12 mouse cellular contexts compared by ENCODE assay signal in the genomic region with DNA sequence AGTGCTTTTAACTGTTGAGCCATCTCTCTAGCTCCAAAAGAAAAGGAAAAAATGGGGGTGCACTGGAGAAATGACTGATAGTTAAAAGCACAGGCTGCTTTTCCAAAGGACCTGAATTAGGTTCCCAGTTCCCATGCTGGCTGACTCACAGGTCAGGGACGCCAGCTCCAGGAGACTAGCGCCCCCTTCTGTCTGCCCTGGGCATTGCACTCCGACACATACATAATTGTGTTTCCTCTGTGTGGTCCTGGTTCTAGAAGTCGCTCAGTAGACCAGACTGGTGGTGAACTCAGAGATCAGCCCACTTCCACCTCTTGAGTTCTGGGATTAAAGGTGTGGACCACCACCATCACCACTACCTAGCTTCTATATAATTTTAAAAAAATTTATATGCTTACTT. TPM values are rescaled to one million over a fixed set of nuclear protein-coding genes. Genes with fewer than 3 reads are reported as not detected.
DNase-seq lines count a peak whose midpoint lies in the region; ATAC-seq and TF ChIP-seq lines count a peak whose summit lies in the region.
"Had no signal": no experiment of that assay in that cellular context is flagged by ENCODE, and none has a peak within 500 bp of the region (broad histone marks: within the 10 kb centered on the region; RNA-seq: fewer than 3 reads in every experiment).

No protein-coding gene starts in this region.

- no peaks in the 10 kb centered on the region for H3K79me2 ChIP-seq in C2C12 (ENCODE audit: control insufficient read depth, insufficient read depth)

- no peaks in the 10 kb centered on the region for H3K36me3 ChIP-seq in C2C12 (ENCODE audit: control insufficient read depth, insufficient read depth)
- H3K36me3 ChIP-seq: forebrain, embryonic 10.5 days; heart, embryonic 13.5 days; limb, embryonic 15.5 days had no signal

- no peaks in the 10 kb centered on the region for H3K79me3 ChIP-seq in C2C12 (ENCODE audit: low read depth)

- DNase-seq in cerebellum, adult 9-10 months = peak; percentile 54
- no peak for DNase-seq in cerebellum, adult 11 months
- DNase-seq in left cerebral cortex, adult 2 months (ENCODE audit: extremely low spot score in 1 of 2, low spot score in 2 of 2) = no peak
- DNase-seq in left cerebral cortex, adult 8-10 months (ENCODE audit: low spot score in 2 of 2) = no peak
- peak; percentile 53 for DNase-seq in induced T-regulatory cell, adult 2 months (ENCODE audit: low read depth)
- DNase-seq in adipocyte (ENCODE audit: low spot score) = no peak
- DNase-seq: right cerebral cortex, adult 18-20 months had no signal

- H3ac ChIP-seq in C2C12 (ENCODE audit: control insufficient read depth, insufficient read length, low read depth) = no peak overlapping the region

- no peaks in the 10 kb centered on the region for H3K27me3 ChIP-seq in C2C12 (ENCODE audit: control insufficient read depth, insufficient read depth, insufficient read length)
- H3K27me3 ChIP-seq: heart, embryonic 13.5 days; limb, embryonic 15.5 days had no signal

- H3K4me3 ChIP-seq in left cerebral cortex, adult 2 months = no peak overlapping the region
- H3K4me3 ChIP-seq in C2C12 (ENCODE audit: insufficient read depth, poor library complexity, severe bottlenecking) = no peak overlapping the region
- H3K4me3 ChIP-seq: forebrain, embryonic 10.5 days; heart, embryonic 13.5 days; limb, embryonic 15.5 days had no signal

- no peak overlapping the region for H3K27ac ChIP-seq in left cerebral cortex, adult 2 months
- H3K27ac ChIP-seq: forebrain, embryonic 10.5 days; heart, embryonic 13.5 days; limb, embryonic 15.5 days had no signal

- intact Hi-C loops in left cerebral cortex, adult 2 months (cut with DNase I) = no loop called here

- peak; percentile 53 for TF ChIP-seq CTCF in left cerebral cortex, adult 2 months (IDR thresholded peaks at IDR 0.05)
- peak; percentile 5 for TF ChIP-seq CTCF in C2C12 (IDR thresholded peaks at IDR 0.05; ENCODE audit: control insufficient read depth, insufficient read depth, insufficient read length)

- ATAC-seq in inflammation-experienced regulatory T-cells, adult 6 months = no peak

TF ChIP-seq in C2C12, 6 proteins besides CTCF, POLR2A, EP300 and RAD21:
- TF ChIP-seq MAX (IDR thresholded peaks at IDR 0.05) = no peak

RNA-seq across cellular contexts. Expression of a gene that starts 7.2 kb away (rescaled TPM):
- total RNA-seq in left cerebral cortex, adult 2 months (2021) = 100 to 1,000 TPM; 304 to 311 TPM
- 100 to 1,000 TPM; 270 to 304 (median 294) TPM for total RNA-seq in left cerebral cortex, adult 8-10 months (2022)
- polyA plus RNA-seq in C2C12 (2012; fragmentation: generic; extraction: Trizol) = 12.6 TPM
- polyA plus RNA-seq in inflammation-experienced regulatory T-cells, adult 6 months (2017; shearing (Covaris generic)) = not detected

RNA-seq across cellular contexts. Expression of a gene that starts 13.4 kb away (rescaled TPM):
- 1,000 to 10,000 TPM; 1,732 to 1,834 TPM for total RNA-seq in left cerebral cortex, adult 2 months (2021)
- 1,000 to 10,000 TPM; 1,595 to 1,874 (median 1,737) TPM for total RNA-seq in left cerebral cortex, adult 8-10 months (2022)
- 365 TPM for polyA plus RNA-seq in C2C12 (2012; fragmentation: generic; extraction: Trizol)
- polyA plus RNA-seq in inflammation-experienced regulatory T-cells, adult 6 months (2017; shearing (Covaris generic)) = 100 to 1,000 TPM in 2 of 3 experiments, 10 to 100 TPM in 1; 51.8 to 255 (median 105) TPM

RNA-seq across cellular contexts. Expression of a gene that starts 22.2 kb away (rescaled TPM):
- total RNA-seq in left cerebral cortex, adult 2 months (2021) = 100 to 1,000 TPM; 106 to 118 TPM
- 100 to 1,000 TPM; 101 to 107 (median 104) TPM for total RNA-seq in left cerebral cortex, adult 8-10 months (2022)
- not detected for polyA plus RNA-seq in C2C12 (2012; fragmentation: generic; extraction: Trizol)
- polyA plus RNA-seq in inflammation-experienced regulatory T-cells, adult 6 months (2017; shearing (Covaris generic)) = not detected

RNA-seq across cellular contexts. Expression of a gene that starts 31.0 kb away (rescaled TPM):
- under 1 TPM; 0.11 to 0.21 TPM for total RNA-seq in left cerebral cortex, adult 2 months (2021)
- under 1 TPM in 3 of 4 experiments, not detected in 1; 0.11 to 0.16 (median 0.13) TPM for total RNA-seq in left cerebral cortex, adult 8-10 months (2022)
- 5.7 TPM for polyA plus RNA-seq in C2C12 (2012; fragmentation: generic; extraction: Trizol)
- 1 to 10 TPM; 4.3 to 8.2 (median 7.1) TPM for polyA plus RNA-seq in inflammation-experienced regulatory T-cells, adult 6 months (2017; shearing (Covaris generic))

RNA-seq across cellular contexts. Expression of a gene that starts 45.6 kb away (rescaled TPM):
- total RNA-seq in left cerebral cortex, adult 2 months (2021) = 10 to 100 TPM; 62.3 to 67.7 TPM
- total RNA-seq in left cerebral cortex, adult 8-10 months (2022) = 10 to 100 TPM; 60.8 to 66.8 (median 62.2) TPM
- polyA plus RNA-seq in C2C12 (2012; fragmentation: generic; extraction: Trizol) = not detected
- polyA plus RNA-seq in inflammation-experienced regulatory T-cells, adult 6 months (2017; shearing (Covaris generic)) = 1 to 10 TPM; 3.7 to 5.7 (median 5.2) TPM

Comparison
In these comparisons a context has a peak if more than half of its experiments do, and no peak if none do; other contexts are left out.
1. DNase-seq: peak in cerebellum, adult 9-10 months (single experiment) and induced T-regulatory cell, adult 2 months (single experiment); none in cerebellum, adult 11 months (single experiment), left cerebral cortex, adult 2 months (0 of 2), left cerebral cortex, adult 8-10 months (0 of 2) and adipocyte (single experiment).